ENCODE assay signal across 8 mouse cellular contexts in the genomic region with DNA sequence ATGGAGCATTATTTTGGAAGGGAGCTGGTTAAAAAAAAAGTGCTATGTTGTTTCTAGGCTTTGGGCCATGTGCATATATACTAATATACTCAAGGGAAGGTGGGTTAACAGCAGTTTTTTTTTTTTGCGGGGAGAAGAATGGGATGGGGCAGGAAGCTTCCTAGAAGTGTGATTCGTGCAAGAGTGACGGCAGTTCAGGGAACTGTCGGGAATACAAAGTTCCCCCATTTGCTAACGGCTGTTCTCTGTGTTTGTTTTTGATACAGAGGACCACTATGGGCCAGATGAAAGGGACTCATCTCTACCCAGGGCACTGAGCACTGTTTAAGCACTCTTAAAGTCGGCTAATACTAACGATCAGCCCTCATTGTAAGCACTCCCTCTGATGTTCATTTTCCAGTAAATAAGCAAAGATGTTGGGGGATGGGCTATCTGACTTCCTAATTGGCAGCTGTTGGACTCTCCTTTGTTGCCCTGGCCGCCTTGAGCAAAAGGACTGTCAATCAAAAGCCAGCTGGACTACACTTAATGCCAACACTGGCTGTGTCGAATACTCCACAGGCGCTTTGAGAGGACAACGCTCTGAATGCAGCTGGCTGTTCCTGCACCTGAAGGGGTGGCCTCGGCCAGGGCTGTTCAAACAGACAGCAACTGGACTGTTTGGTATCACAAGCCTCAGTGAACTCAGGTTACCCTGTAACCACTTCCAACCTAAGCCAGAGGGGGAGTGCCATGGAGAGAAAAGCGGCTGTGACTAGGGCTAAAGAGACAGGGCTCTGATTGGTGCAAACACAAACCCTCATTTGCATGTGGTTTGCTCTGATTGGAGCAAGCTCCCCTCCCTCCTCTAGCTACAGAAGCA. TPM values are rescaled to one million over a fixed set of nuclear protein-coding genes. Genes with fewer than 3 reads are reported as not detected.
DNase-seq lines count a peak whose midpoint lies in the region; ATAC-seq and TF ChIP-seq lines count a peak whose summit lies in the region.

No protein-coding gene starts in this region.

- H3K9me3 ChIP-seq in forebrain, embryonic 10.5 days, result peaks cover 11% of the 10 kb centered on the region
- H3K9me3 ChIP-seq in heart, embryonic 14.5 days (ENCODE audit: control insufficient read depth, low read length), result no peaks in the 10 kb centered on the region
- H3K9me3 ChIP-seq in kidney, embryonic 15.5 days (replicated peaks), result no peaks in the 10 kb centered on the region
- no peaks in the 10 kb centered on the region for H3K9me3 ChIP-seq in midbrain, embryonic 16.5 days (replicated peaks; ENCODE audit: control insufficient read depth, low read length, poor library complexity, severe bottlenecking)

- TF ChIP-seq CTCF in liver, adult 2 months (IDR thresholded peaks at IDR 0.05; ENCODE audit: low read depth, low read length), result no peak

- WGBS in forebrain, embryonic 10.5 days, result 19% methylated on average over 13 of the region's 13 CpGs
- 7% methylated on average over 13 of the region's 13 CpGs for WGBS in heart, embryonic 14.5 days
- WGBS in kidney, embryonic 15.5 days, result 31% methylated on average over 13 of the region's 13 CpGs
- 3% methylated on average over 13 of the region's 13 CpGs for WGBS in liver, adult 2 months
- WGBS in midbrain, embryonic 16.5 days, result 2% methylated on average over 13 of the region's 13 CpGs

- no peak for TF ChIP-seq POLR2A in liver, adult 2 months (IDR thresholded peaks at IDR 0.05; ENCODE audit: extremely low read depth, insufficient read depth, low read length)

- H3K4me1 ChIP-seq in forebrain, embryonic 10.5 days, result peaks cover 54% of the 10 kb centered on the region
- H3K4me1 ChIP-seq in heart, embryonic 14.5 days (ENCODE audit: control insufficient read depth in 2 of 2, insufficient read depth in 2 of 2, low read length in 2 of 2), result peaks cover 21 to 33% of the 10 kb centered on the region in 2 experiments
- peaks cover 22% of the 10 kb centered on the region for H3K4me1 ChIP-seq in kidney, embryonic 15.5 days
- H3K4me1 ChIP-seq in liver, adult 2 months (ENCODE audit: control insufficient read depth, insufficient read depth, low read length), result peaks cover 6% of the 10 kb centered on the region; the same call in 1 of the 2 replicates
- peaks cover 12% of the 10 kb centered on the region for H3K4me1 ChIP-seq in midbrain, embryonic 16.5 days (ENCODE audit: control insufficient read depth, insufficient read depth, low read length)

- peak overlapping the region; percentile 6 for H3K9ac ChIP-seq in heart, embryonic 14.5 days (ENCODE audit: low read length)
- H3K9ac ChIP-seq in kidney, embryonic 15.5 days, result no peak overlapping the region
- peak overlapping the region; percentile 7; the same call in 1 of the 2 replicates for H3K9ac ChIP-seq in liver, adult 2 months (ENCODE audit: low read depth, low read length)
- H3K9ac ChIP-seq in midbrain, embryonic 16.5 days (ENCODE audit: low read depth, low read length), result no peak overlapping the region

- peak overlapping the region; percentile 87 for H3K27ac ChIP-seq in forebrain, embryonic 10.5 days
- peak overlapping the region; percentile 63 to 85 for H3K27ac ChIP-seq in heart, embryonic 14.5 days (replicated peaks in 1 of 2; ENCODE audit: control insufficient read depth in 1 of 2, insufficient read depth in 1 of 2, low read depth in 2 of 2, low read length in 2 of 2)
- 0 out of 2 replicates have a peak overlapping the region, but pooled peaks have one; percentile 24 for H3K27ac ChIP-seq in kidney, embryonic 15.5 days
- H3K27ac ChIP-seq in liver, adult 2 months (replicated peaks; ENCODE audit: insufficient read depth, low read depth, low read length), result peak overlapping the region; percentile 62
- H3K27ac ChIP-seq in midbrain, embryonic 16.5 days (ENCODE audit: low read length), result peak overlapping the region; percentile 69

- peak; percentile 55 for ATAC-seq in heart, embryonic 14.5 days (ENCODE audit: insufficient number of reproducible peaks, insufficient read depth, low FRiP score, low read depth)
- ATAC-seq in kidney, embryonic 15.5 days (replicated peaks; ENCODE audit: low FRiP score), result peak; percentile 88
- peak; percentile 91 for ATAC-seq in midbrain, embryonic 16.5 days

- H3K4me2 ChIP-seq in heart, embryonic 14.5 days (ENCODE audit: low read length), result peak overlapping the region; percentile 54
- H3K4me2 ChIP-seq in kidney, embryonic 15.5 days, result no peak overlapping the region
- H3K4me2 ChIP-seq in midbrain, embryonic 16.5 days (ENCODE audit: low read length), result peak overlapping the region; percentile 31; the same call in 1 of the 2 replicates

- no peaks in the 10 kb centered on the region for H3K36me3 ChIP-seq in forebrain, embryonic 10.5 days (replicated peaks)
- H3K36me3 ChIP-seq in heart, embryonic 14.5 days (ENCODE audit: control insufficient read depth, insufficient read depth, low read length), result no peaks in the 10 kb centered on the region
- no peaks in the 10 kb centered on the region for H3K36me3 ChIP-seq in kidney, embryonic 15.5 days
- no peaks in the 10 kb centered on the region for H3K36me3 ChIP-seq in liver, adult 2 months (ENCODE audit: control insufficient read depth, insufficient read depth, low read length)
- no peaks in the 10 kb centered on the region for H3K36me3 ChIP-seq in midbrain, embryonic 16.5 days (ENCODE audit: control insufficient read depth, insufficient read depth, low read length)

- H3K4me3 ChIP-seq in forebrain, embryonic 10.5 days, result peak overlapping the region; percentile 31
- H3K4me3 ChIP-seq in heart, embryonic 14.5 days (ENCODE audit: control insufficient read depth in 1 of 2, insufficient read depth in 1 of 2, low read depth in 1 of 2, low read length in 2 of 2), result no peak overlapping the region
- H3K4me3 ChIP-seq in kidney, embryonic 15.5 days (replicated peaks), result no peak overlapping the region
- no peak overlapping the region for H3K4me3 ChIP-seq in liver, adult 2 months (ENCODE audit: insufficient read depth, low read depth, low read length)
- H3K4me3 ChIP-seq in midbrain, embryonic 16.5 days (ENCODE audit: low read depth, low read length), result no peak overlapping the region

- DNase-seq in cerebellum, adult 9-11 months, result peak; percentile 38
- DNase-seq in cerebellum, adult 8-10 months, result no peak
- peak; percentile 85 for DNase-seq in forebrain, embryonic 10.5 days (ENCODE audit: extremely low spot score, low spot score)
- peak; percentile 97 for DNase-seq in liver, adult 2 months (ENCODE audit: extremely low read depth, low read depth, low spot score)
- peak; percentile 29 to 33 for DNase-seq in thymus, postnatal 10 days (ENCODE audit: low spot score in 2 of 2)

- H3K27me3 ChIP-seq in forebrain, embryonic 10.5 days (ENCODE audit: poor library complexity, severe bottlenecking), result peaks cover 23% of the 10 kb centered on the region
- no peaks in the 10 kb centered on the region for H3K27me3 ChIP-seq in heart, embryonic 14.5 days (ENCODE audit: control insufficient read depth, insufficient read depth, low read length)
- no peaks in the 10 kb centered on the region for H3K27me3 ChIP-seq in kidney, embryonic 15.5 days
- H3K27me3 ChIP-seq in liver, adult 2 months (ENCODE audit: control insufficient read depth, insufficient read depth, low read length), result no peaks in the 10 kb centered on the region
- no peaks in the 10 kb centered on the region for H3K27me3 ChIP-seq in midbrain, embryonic 16.5 days (ENCODE audit: control insufficient read depth, insufficient read depth, low read depth, low read length)

- H3K79me2 ChIP-seq in liver, adult 2 months (ENCODE audit: control insufficient read depth, insufficient read depth, low read length), result no peaks in the 10 kb centered on the region

RNA-seq across cellular contexts. Expression of a gene that starts 28.9 kb away (rescaled TPM):
- 10.1 and 10.5 TPM in 2 replicates for polyA plus RNA-seq in forebrain, embryonic 10.5 days (2016; fragmentation: Nextera tagmentation; extraction: Ambion mirVana)
- 21.4 and 23.1 TPM in 2 replicates for polyA plus RNA-seq in heart, embryonic 14.5 days (2014; fragmentation: Nextera tagmentation; extraction: Ambion mirVana)
- 20.2 and 21.9 TPM in 2 replicates for polyA plus RNA-seq in kidney, embryonic 15.5 days (2015; fragmentation: Nextera tagmentation; extraction: Ambion mirVana)
- total RNA-seq in liver, adult 2 months (2014; rRNA removed), result 14.7 and 17.9 TPM in 2 replicates
- polyA plus RNA-seq in liver, adult 2 months (2012; rRNA removed), result 14.8 and 16.6 TPM in 2 replicates
- 5.6 and 6.2 TPM in 2 replicates for polyA plus RNA-seq in midbrain, embryonic 16.5 days (2015; fragmentation: Nextera tagmentation; extraction: Ambion mirVana)

RNA-seq across cellular contexts. Expression of a gene that starts 50.0 kb away (rescaled TPM):
- 8.2 and 10.6 TPM in 2 replicates for polyA plus RNA-seq in forebrain, embryonic 10.5 days (2016; fragmentation: Nextera tagmentation; extraction: Ambion mirVana)
- polyA plus RNA-seq in heart, embryonic 14.5 days (2014; fragmentation: Nextera tagmentation; extraction: Ambion mirVana), result 8.8 and 13.7 TPM in 2 replicates
- 8.2 and 10.8 TPM in 2 replicates for polyA plus RNA-seq in kidney, embryonic 15.5 days (2015; fragmentation: Nextera tagmentation; extraction: Ambion mirVana)
- 27.8 and 32.8 TPM in 2 replicates for total RNA-seq in liver, adult 2 months (2014; rRNA removed)
- 10.6 and 17.8 TPM in 2 replicates for polyA plus RNA-seq in liver, adult 2 months (2012; rRNA removed)
- 10.7 and 12.5 TPM in 2 replicates for polyA plus RNA-seq in midbrain, embryonic 16.5 days (2015; fragmentation: Nextera tagmentation; extraction: Ambion mirVana)

Comparison
In these comparisons a context has a peak if more than half of its experiments do, and no peak if none do; other contexts are left out.
1. H3K27ac ChIP-seq: peak in every context shown above with its lines; median percentile 87 in forebrain, embryonic 10.5 days; 74 in heart, embryonic 14.5 days; 69 in midbrain, embryonic 16.5 days; 62 in liver, adult 2 months; 24 in kidney, embryonic 15.5 days.
2. H3K9ac ChIP-seq: peak in heart, embryonic 14.5 days (single experiment) and liver, adult 2 months (single experiment); none in kidney, embryonic 15.5 days (single experiment) and midbrain, embryonic 16.5 days (single experiment).
3. Peak in every context shown above with its lines, with median percentiles within 50 percentile points of each other: ATAC-seq.